Mouse (Mus musculus) embryonic facial prominence, embryonic 15.5 days (tissue): Measurements from ENCODE around the gene Tmem38a. TPM values are rescaled to one million over a fixed set of nuclear protein-coding genes. Genes with fewer than 3 reads are reported as not detected.

Experiments
- ATAC-seq: fragments of 200-750 bp; cut with Nextera tagmentation; 2 replicates; pipeline ENCODE4 v1.8.0; 2017; ENCODE audit warnings: low read depth, moderate TSS enrichment; ENCODE audit not compliant: insufficient number of reproducible peaks, low FRiP score, low TSS enrichment
- H3K27ac ChIP-seq: fragments of 300-500 bp; sonication (generic); replicated peaks from 2 replicates; pipeline ENCODE4 v1.5.1; 2015; ENCODE audit warnings: mild to moderate bottlenecking, inconsistent platforms
- H3K27me3 ChIP-seq: fragments of 300-500 bp; sonication (generic); 2 replicates; pipeline ENCODE4 v1.6.1; 2015; ENCODE audit warnings: inconsistent platforms
- H3K36me3 ChIP-seq: fragments of 300-500 bp; sonication (generic); 2 replicates; pipeline ENCODE4 v1.6.1; 2015; ENCODE audit warnings: mild to moderate bottlenecking, inconsistent platforms
- H3K4me1 ChIP-seq: fragments of 300-500 bp; sonication (generic); 2 replicates; pipeline ENCODE4 v1.6.1; 2015; ENCODE audit warnings: inconsistent platforms
- H3K4me2 ChIP-seq: fragments of 300-500 bp; sonication (generic); replicated peaks from 2 replicates; pipeline ENCODE4 v1.6.1; 2015; ENCODE audit warnings: mild to moderate bottlenecking, inconsistent platforms
- H3K4me3 ChIP-seq: fragments of 300-500 bp; sonication (generic); replicated peaks from 2 replicates; pipeline ENCODE4 v1.5.1; 2015; ENCODE audit warnings: mild to moderate bottlenecking, inconsistent platforms
- H3K9ac ChIP-seq: fragments of 300-500 bp; sonication (generic); 2 replicates; pipeline ENCODE4 v1.6.1; 2015; ENCODE audit warnings: inconsistent platforms
- H3K9me3 ChIP-seq: fragments of 300-500 bp; sonication (generic); replicated peaks from 2 replicates; pipeline ENCODE4 v1.6.1; 2016; ENCODE audit warnings: inconsistent platforms
- WGBS: fragments of 180-500 bp; shearing (Covaris S2); methylation state at CpG from one replicate; pipeline ENCODE4 v1.1.7; 2015; 5-methylcytosine and 5-hydroxymethylcytosine counted together
- polyA plus RNA-seq: library from polyadenylated mRNA; unstranded; fragments of >200 nt; fragmentation: Nextera tagmentation; extraction: Ambion mirVana; gene quantifications from 2 replicates; pipeline ENCODE4 v1.2.1, GENCODE M21; 2015

The Tmem38a gene
- polyA plus RNA-seq, 1 experiment from 2014 or later: 35.2 TPM

DNA sequence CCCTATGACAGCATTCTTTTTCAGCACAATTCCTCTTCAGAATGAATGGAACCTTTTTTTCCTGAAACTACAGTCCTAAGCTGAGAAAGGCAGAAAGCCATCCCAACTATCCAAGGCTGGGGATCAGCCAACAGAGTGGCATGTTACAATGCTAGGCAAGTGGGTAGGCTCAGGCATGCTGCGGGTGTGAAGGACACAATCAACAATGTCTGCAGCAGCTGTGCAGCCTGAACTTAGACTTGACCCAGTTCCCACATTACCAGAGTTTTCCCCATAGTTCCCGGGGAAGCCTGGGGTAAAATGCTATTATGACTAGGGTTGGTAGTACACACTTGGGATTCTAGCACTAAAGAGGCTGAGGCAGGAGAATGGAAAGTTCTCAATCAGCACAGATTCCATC lies 5.9 kb upstream of the Tmem38a start:
- WGBS: 94% methylated on average over 2 of the region's 2 CpGs
- no peak overlapping the region for H3K4me3 ChIP-seq
- no peak for ATAC-seq
- peaks cover 19% of the 10 kb centered on the region for H3K4me1 ChIP-seq
- H3K36me3 ChIP-seq: peaks cover 61% of the 10 kb centered on the region
- H3K4me2 ChIP-seq: no peak overlapping the region
- no peak overlapping the region for H3K9ac ChIP-seq
- H3K27ac ChIP-seq: no peak overlapping the region
- H3K27me3 ChIP-seq: no peaks in the 10 kb centered on the region
- no peaks in the 10 kb centered on the region for H3K9me3 ChIP-seq

DNA sequence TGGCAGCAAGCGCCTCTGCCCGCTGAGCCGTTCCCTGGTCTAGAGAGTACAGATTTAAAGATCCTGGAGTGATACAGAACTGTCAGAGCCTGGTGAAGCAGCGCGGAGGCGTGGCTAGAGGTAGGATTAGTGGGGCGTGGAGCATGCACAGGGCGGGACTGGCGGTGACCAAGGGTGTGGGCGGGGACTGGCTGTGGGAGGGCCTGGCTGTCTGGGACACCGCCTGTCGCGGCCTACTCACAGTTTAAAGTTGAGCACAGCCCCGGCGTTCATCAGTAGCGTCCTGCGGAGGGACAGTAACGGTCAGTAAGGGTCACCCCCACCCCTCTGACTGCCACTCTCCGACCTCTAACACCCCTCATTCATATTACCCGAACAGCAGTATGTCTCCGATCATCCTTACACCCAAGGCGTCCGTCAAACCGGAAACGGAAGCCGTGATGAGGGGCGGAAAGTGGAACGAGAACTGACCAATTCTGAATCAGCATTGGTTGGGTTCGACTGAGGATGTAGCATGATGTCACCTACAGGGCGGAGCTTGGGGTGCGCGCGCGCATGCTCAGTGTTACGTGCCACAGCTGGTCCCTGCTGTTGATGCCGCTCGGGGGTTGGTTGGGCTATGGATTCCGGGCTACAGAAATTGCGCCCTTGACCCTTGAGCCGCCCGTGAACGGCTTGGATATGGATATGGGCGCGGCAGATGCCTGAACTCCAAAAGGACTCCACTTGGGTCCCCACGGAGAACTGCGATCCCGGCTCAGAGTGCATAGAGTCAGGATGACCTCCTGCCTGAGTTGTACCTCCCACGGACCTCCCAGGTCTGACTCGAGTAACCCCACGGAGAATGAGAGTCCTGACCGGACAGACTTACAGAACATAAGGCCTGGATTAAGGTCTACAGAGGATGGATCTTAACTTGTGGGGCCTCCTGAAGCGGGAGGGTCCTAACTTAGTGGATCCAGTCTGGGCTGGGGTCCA lies 933 bp upstream of the Tmem38a start, which contains the start of gene Smim7:
TSS of gene Smim7 (minus strand) at position 456 of the 978 bp plus-strand sequence.
- ATAC-seq: peak; percentile 96
- H3K36me3 ChIP-seq: peaks cover 36% of the 10 kb centered on the region
- H3K27me3 ChIP-seq: no peaks in the 10 kb centered on the region
- H3K9ac ChIP-seq: peak within 1 kb of the TSS; percentile 58
- H3K4me2 ChIP-seq: peak within 1 kb of the TSS; percentile 89
- WGBS: under 1% methylated on average over 52 of the region's 52 CpGs
- peak within 1 kb of the TSS; percentile 98 for H3K27ac ChIP-seq
- no peaks in the 10 kb centered on the region for H3K9me3 ChIP-seq
- peaks cover 30% of the 10 kb centered on the region for H3K4me1 ChIP-seq
- peak within 1 kb of the TSS; percentile 62 for H3K4me3 ChIP-seq

GRCm38 (mm10) chr8:72572507-72572906 lies 652 bp downstream of the Tmem38a start:
- peak overlapping the region; percentile 62 for H3K4me3 ChIP-seq
- no peaks in the 10 kb centered on the region for H3K9me3 ChIP-seq
- 4% methylated on average over 10 of the region's 10 CpGs for WGBS
- no peak for ATAC-seq
- H3K9ac ChIP-seq: peak overlapping the region; percentile 58
- no peaks in the 10 kb centered on the region for H3K27me3 ChIP-seq
- peak overlapping the region; percentile 89 for H3K4me2 ChIP-seq
- H3K27ac ChIP-seq: peak overlapping the region; percentile 98
- peaks cover 30% of the 10 kb centered on the region for H3K4me1 ChIP-seq
- peaks cover 20% of the 10 kb centered on the region for H3K36me3 ChIP-seq

DNA sequence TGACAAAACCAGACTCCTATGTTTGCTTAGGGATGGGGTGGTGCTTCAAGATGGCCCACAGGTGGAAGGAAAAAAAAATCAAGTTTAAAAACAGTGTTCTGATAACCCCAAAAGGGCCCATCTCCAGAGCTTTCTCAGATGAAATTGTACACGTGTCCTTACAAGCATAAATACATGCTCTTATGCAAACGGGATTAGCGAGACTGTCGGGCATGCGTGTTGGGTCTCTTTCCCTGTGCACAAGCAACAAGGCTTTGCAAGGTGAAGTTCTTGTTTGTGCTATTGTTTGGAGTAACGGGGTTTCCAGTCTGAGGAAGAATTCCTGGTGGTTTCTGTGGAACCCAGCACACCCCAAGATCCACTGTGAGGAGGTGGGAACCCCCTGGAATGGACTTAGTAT lies 1.6 kb downstream of the Tmem38a start:
- no peak for ATAC-seq
- peaks cover 30% of the 10 kb centered on the region for H3K4me1 ChIP-seq
- peak overlapping the region; percentile 62; the same call in 1 of the 2 replicates for H3K4me3 ChIP-seq
- no peaks in the 10 kb centered on the region for H3K9me3 ChIP-seq
- H3K4me2 ChIP-seq: peak overlapping the region; percentile 89
- H3K36me3 ChIP-seq: peaks cover 11% of the 10 kb centered on the region
- no peak overlapping the region for H3K9ac ChIP-seq
- whole genome bisulfite sequencing: 58% methylated on average over 6 of the region's 6 CpGs
- no peaks in the 10 kb centered on the region for H3K27me3 ChIP-seq
- H3K27ac ChIP-seq: no peak overlapping the region

- peaks cover 11% of the 10 kb centered on the region for H3K4me1 ChIP-seq
- H3K9ac ChIP-seq: no peak overlapping the region
- H3K4me3 ChIP-seq: no peak overlapping the region
- WGBS: 94% methylated on average over 6 of the region's 6 CpGs
- H3K27ac ChIP-seq: no peak overlapping the region
- ATAC-seq: no peak
- H3K9me3 ChIP-seq: no peaks in the 10 kb centered on the region
- no peak overlapping the region for H3K4me2 ChIP-seq
- H3K27me3 ChIP-seq: no peaks in the 10 kb centered on the region
- 0 out of 2 replicates have a peak, but pooled peaks cover 4% of the 10 kb centered on the region for H3K36me3 ChIP-seq
Observed at GRCm38 (mm10) chr8:72575915-72576314, 4.1 kb downstream of the Tmem38a start.

GRCm38 (mm10) chr8:72577266-72577665 lies 5.4 kb downstream of the Tmem38a start:
- Histone ChIP-seq H3K9ac (no peak overlapping the region), H3K27me3 (no peaks in the 10 kb centered on the region), H3K27ac (no peak overlapping the region), H3K9me3 (no peaks in the 10 kb centered on the region), H3K4me1 (peaks cover 8% of the 10 kb centered on the region), H3K4me2 (no peak overlapping the region), H3K36me3 (0 out of 2 replicates have a peak, but pooled peaks cover 4% of the 10 kb centered on the region), H3K4me3 (no peak overlapping the region)
- WGBS: 74% methylated on average over 3 of the region's 3 CpGs
- ATAC-seq: no peak

GRCm38 (mm10) chr8:72577941-72578340 lies 6.1 kb downstream of the Tmem38a start:
- Histone ChIP-seq H3K27me3 (no peaks in the 10 kb centered on the region), H3K4me1 (peaks cover 2% of the 10 kb centered on the region; the same call in 1 of the 2 replicates), H3K9me3 (no peaks in the 10 kb centered on the region), H3K4me3 (no peak overlapping the region), H3K4me2 (no peak overlapping the region), H3K27ac (0 out of 2 replicates have a peak overlapping the region, but pooled peaks have one; percentile 48), H3K9ac (no peak overlapping the region), H3K36me3 (0 out of 2 replicates have a peak, but pooled peaks cover 4% of the 10 kb centered on the region)
- ATAC-seq: no peak
- WGBS: 73% methylated on average over 1 of the region's 1 CpGs

DNA sequence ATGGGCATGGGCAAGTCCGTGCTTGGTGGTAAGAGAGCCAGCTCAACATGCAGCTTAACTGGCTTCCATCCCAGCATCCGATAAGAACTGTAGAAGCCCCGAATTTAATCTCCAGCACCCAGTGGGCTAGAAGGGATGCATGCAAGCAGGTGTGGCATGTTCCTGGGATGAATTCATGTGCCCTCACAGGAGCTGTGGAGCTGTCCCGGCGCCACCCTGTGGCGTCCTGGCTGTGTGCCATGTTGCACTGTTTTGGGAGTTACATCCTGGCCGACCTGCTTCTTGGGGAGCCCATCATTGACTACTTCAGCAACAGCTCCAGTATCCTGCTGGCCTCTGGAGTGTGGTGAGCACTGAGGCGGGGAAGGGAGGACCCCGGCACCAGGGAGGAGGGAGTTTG lies 7.5 kb downstream of the Tmem38a start:
- no peak for ATAC-seq
- no peak overlapping the region for H3K27ac ChIP-seq
- no peak overlapping the region for H3K4me3 ChIP-seq
- 0 out of 2 replicates have a peak, but pooled peaks cover 4% of the 10 kb centered on the region for H3K36me3 ChIP-seq
- no peak overlapping the region for H3K9ac ChIP-seq
- H3K4me2 ChIP-seq: no peak overlapping the region
- no peaks in the 10 kb centered on the region for H3K9me3 ChIP-seq
- H3K4me1 ChIP-seq: 0 out of 2 replicates have a peak, but pooled peaks cover 5% of the 10 kb centered on the region
- no peaks in the 10 kb centered on the region for H3K27me3 ChIP-seq
- 60% methylated on average over 9 of the region's 9 CpGs for WGBS

GRCm38 (mm10) chr8:72583056-72583771 lies 11.4 kb downstream of the Tmem38a start:
- H3K36me3 ChIP-seq: 0 out of 2 replicates have a peak, but pooled peaks cover 4% of the 10 kb centered on the region
- H3K27me3 ChIP-seq: no peaks in the 10 kb centered on the region
- H3K9me3 ChIP-seq: no peaks in the 10 kb centered on the region
- H3K4me2 ChIP-seq: no peak overlapping the region
- no peak overlapping the region for H3K4me3 ChIP-seq
- 71% methylated on average over 7 of the region's 7 CpGs for WGBS
- H3K9ac ChIP-seq: no peak overlapping the region
- no peak for ATAC-seq
- 0 out of 2 replicates have a peak overlapping the region, but pooled peaks have one; percentile 3 for H3K27ac ChIP-seq
- H3K4me1 ChIP-seq: 0 out of 2 replicates have a peak, but pooled peaks cover 5% of the 10 kb centered on the region

GRCm38 (mm10) chr8:72584390-72584789 lies 12.5 kb downstream of the Tmem38a start:
- 74% methylated on average over 6 of the region's 6 CpGs for WGBS
- Histone ChIP-seq H3K9ac (no peak overlapping the region), H3K36me3 (0 out of 2 replicates have a peak, but pooled peaks cover 4% of the 10 kb centered on the region), H3K4me2 (no peak overlapping the region), H3K27ac (no peak overlapping the region), H3K9me3 (no peaks in the 10 kb centered on the region), H3K27me3 (no peaks in the 10 kb centered on the region), H3K4me3 (no peak overlapping the region), H3K4me1 (0 out of 2 replicates have a peak, but pooled peaks cover 8% of the 10 kb centered on the region)
- no peak for ATAC-seq

DNA sequence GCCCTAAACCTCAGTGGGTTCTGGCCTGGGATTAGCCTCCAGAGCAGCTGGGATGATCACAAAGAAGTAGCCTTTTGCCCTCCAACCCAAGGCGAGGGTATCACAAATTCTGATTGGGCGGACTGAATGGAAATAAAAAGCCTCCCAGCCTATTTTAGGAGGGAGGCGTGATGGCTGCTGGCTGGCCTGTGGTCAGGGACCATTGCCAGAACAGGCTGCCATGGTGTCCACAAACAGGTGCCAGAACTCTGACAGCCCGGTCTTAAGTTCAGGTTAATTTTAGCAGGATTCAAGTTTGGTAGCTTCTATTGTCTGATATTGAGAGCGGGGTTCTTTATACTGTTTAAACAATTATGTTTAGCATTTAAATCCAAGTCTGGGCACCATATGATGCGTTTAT lies 16.0 kb downstream of the Tmem38a start:
- Histone ChIP-seq H3K36me3 (no peaks in the 10 kb centered on the region), H3K9me3 (no peaks in the 10 kb centered on the region), H3K9ac (no peak overlapping the region), H3K4me2 (no peak overlapping the region), H3K27ac (no peak overlapping the region), H3K27me3 (no peaks in the 10 kb centered on the region), H3K4me1 (0 out of 2 replicates have a peak, but pooled peaks cover 10% of the 10 kb centered on the region), H3K4me3 (no peak overlapping the region)
- ATAC-seq: no peak
- 72% methylated on average over 6 of the region's 6 CpGs for WGBS
